Mouse (Mus musculus): ENCODE results near the gene Ndufa7.

- TF ChIP-seq CTCF (IDR thresholded peaks at IDR 0.05; ENCODE audit: low read depth) (no peak), EP300 (optimal IDR thresholded peaks at IDR 0.05) (no peak)
Measured at GRCm38 (mm10) chr17:33851331-33851730, 27.0 kb downstream of the Ndufa7 start.
